Mouse (Mus musculus) olfactory bulb, adult 2 months (tissue): ENCODE data around the gene Vcl.

Source experiments
- CTCF ChIP-seq: fragments of 200-500 bp; IDR thresholded peaks from 2 replicates; pipeline ENCODE4 v1.5.1; 2012; ENCODE audit warnings: low read depth, mild to moderate bottlenecking, low read length, moderate library complexity; ENCODE audit not compliant: insufficient read depth
- POLR2A ChIP-seq: fragments of 200-500 bp; IDR thresholded peaks from 2 replicates; pipeline ENCODE4 v1.6.1; 2012; ENCODE audit warnings: mild to moderate bottlenecking, low read depth, low read length, moderate library complexity; ENCODE audit not compliant: insufficient read depth

- TF ChIP-seq CTCF, result no peak
- TF ChIP-seq POLR2A, result no peak
Observed at GRCm38 (mm10) chr14:20964285-20964684, 35.1 kb downstream of the Vcl start.
